Mouse (Mus musculus) G1E (cell line): ENCODE measurements around the gene Hyou1. TPM values are rescaled to one million over a fixed set of nuclear protein-coding genes. Genes with fewer than 3 reads are reported as not detected.
"Not testable (repeated sequence)": the region's sequence is repeated elsewhere in the genome, so short reads cannot be mapped to it uniquely, and the experiment has no call there.

ENCODE experiments used
- ATAC-seq: 2 replicates; pipeline ENCODE4 v1.8.0; 2016; ENCODE audit warnings: mild to moderate bottlenecking; ENCODE audit not compliant: insufficient number of reproducible peaks, poor library complexity, low FRiP score, severe bottlenecking; ENCODE audit errors: extremely low read depth
- DNase-seq: peaks from one replicate; pipeline ENCODE4 v3.0.0; 2012; ENCODE audit warnings: low spot score
- H3K27me3 ChIP-seq: 2 replicates; pipeline ENCODE4 v1.6.1; 2012; ENCODE audit warnings: mild to moderate bottlenecking, low read length, inconsistent platforms; ENCODE audit not compliant: insufficient read depth
- H3K36me3 ChIP-seq: replicated peaks from 2 replicates; pipeline ENCODE3; 2012; ENCODE audit warnings: mild to moderate bottlenecking, inconsistent platforms
- H3K4me1 ChIP-seq: 2 replicates; pipeline ENCODE4 v1.6.1; 2012; ENCODE audit warnings: low read depth, low read length, inconsistent platforms, mixed read lengths; ENCODE audit not compliant: insufficient read depth
- H3K4me3 ChIP-seq: 2 replicates; pipeline ENCODE4 v1.5.1; 2012; ENCODE audit warnings: low read depth, mild to moderate bottlenecking, inconsistent platforms, low read length, moderate library complexity, mixed read lengths
- H3K9me3 ChIP-seq: replicated peaks from 2 replicates; pipeline ENCODE4 v1.6.1; 2012; ENCODE audit warnings: inconsistent platforms
- CTCF ChIP-seq: IDR thresholded peaks from 2 replicates; pipeline ENCODE4 v1.5.1; 2012; ENCODE audit warnings: low read depth, low read length, inconsistent platforms, mixed read lengths
- GATA1 ChIP-seq: IDR thresholded peaks from 2 replicates; pipeline ENCODE4 v1.6.1; 2012; ENCODE audit warnings: borderline replicate concordance, low read length, inconsistent platforms, mixed read lengths
- GATA2 ChIP-seq: IDR thresholded peaks from 2 replicates; pipeline ENCODE4 v1.6.1; 2012; ENCODE audit warnings: low read depth, low read length, inconsistent platforms, borderline replicate concordance
- POLR2AphosphoS5 ChIP-seq: IDR thresholded peaks from 2 replicates; pipeline ENCODE4 v1.6.1; 2012; ENCODE audit warnings: low read depth, low read length, inconsistent platforms; ENCODE audit not compliant: insufficient replicate concordance
- TAL1 ChIP-seq: conservative IDR thresholded peaks from 2 replicates; pipeline ENCODE4 v1.6.1; 2012; ENCODE audit warnings: low read depth, low read length, inconsistent platforms, mixed read lengths
- polyA plus RNA-seq: library from polyadenylated mRNA; stranded (reverse); fragments of >175 nt; gene quantifications from 2 replicates; pipeline ENCODE4 v1.2.3, GENCODE M21; 2012
- total RNA-seq, 2 experiments: library from RNA; stranded (forward) in 1 of 2; stranded (reverse) in 1 of 2; fragments of 200-1000 nt in 1 of 2; fragments of >200 nt in 1 of 2; fragmentation: Nextera tagmentation in 1 of 2; gene quantifications; 2 replicates each; pipeline ENCODE4 v1.2.3; 2014 to 2017

Gene Hyou1
- total and polyA plus RNA-seq, 3 experiments = 27.9 to 51.8 (median 36.6) TPM

- peaks cover 65% of the 10 kb centered on the region for H3K36me3 ChIP-seq
- H3K4me1 ChIP-seq = peaks cover 67% of the 10 kb centered on the region
- no peak overlapping the region for H3K4me3 ChIP-seq
- TF ChIP-seq POLR2AphosphoS5 (no peak), GATA1 (no peak), CTCF (no peak), GATA2 (no peak), TAL1 (no peak)
- H3K27me3 ChIP-seq = no peaks in the 10 kb centered on the region
- DNase-seq (no peak), ATAC-seq (no peak)
- H3K9me3 ChIP-seq = no peaks in the 10 kb centered on the region
These were observed 20.5 kb downstream of the Hyou1 start for GRCm38 (mm10) chr9:44399795-44400114.

- Histone ChIP-seq H3K36me3 (peaks cover 79% of the 10 kb centered on the region), H3K27me3 (no peaks in the 10 kb centered on the region), H3K4me3 (no peak overlapping the region), H3K9me3 (no peaks in the 10 kb centered on the region), H3K4me1 (peaks cover 75% of the 10 kb centered on the region)
- TF ChIP-seq CTCF = no peak
- TF ChIP-seq TAL1 = no peak
- no peak for TF ChIP-seq POLR2AphosphoS5
- TF ChIP-seq GATA1 = no peak
- TF ChIP-seq GATA2 = no peak
- DNase-seq (no peak), ATAC-seq (no peak)
These were observed 21.8 kb downstream of the Hyou1 start for GRCm38 (mm10) chr9:44401081-44401480.

- DNase-seq = no peak
- H3K9me3 ChIP-seq = no peaks in the 10 kb centered on the region
- H3K4me1 ChIP-seq = peaks cover 56% of the 10 kb centered on the region
- H3K4me3 ChIP-seq = no peak overlapping the region
- peaks cover 74% of the 10 kb centered on the region for H3K36me3 ChIP-seq
- no peak for ATAC-seq
- no peaks in the 10 kb centered on the region for H3K27me3 ChIP-seq
- no peak for TF ChIP-seq POLR2AphosphoS5
- TF ChIP-seq TAL1 = no peak
- no peak for TF ChIP-seq GATA2
- TF ChIP-seq CTCF = no peak
- TF ChIP-seq GATA1 = no peak
These were observed 25.7 kb downstream of the Hyou1 start for GRCm38 (mm10) chr9:44405011-44405410.

GRCm38 (mm10) chr9:44406906-44407751 is 27.8 kb downstream of the Hyou1 start, which contains the start of the genes Rps25 and Trappc4:
Gene Rps25 (plus strand): TSS chr9:44407139.
Gene Trappc4 (minus strand): TSS chr9:44407600.
- no peaks in the 10 kb centered on the region for H3K9me3 ChIP-seq
- no peak for TF ChIP-seq GATA1
- peak within 1 kb of the TSS; percentile 84 for H3K4me3 ChIP-seq
- peaks cover 74% of the 10 kb centered on the region for H3K36me3 ChIP-seq
- H3K27me3 ChIP-seq = no peaks in the 10 kb centered on the region
- DNase-seq (peak; percentile 90), ATAC-seq (peak; percentile 85)
- H3K4me1 ChIP-seq = peaks cover 55% of the 10 kb centered on the region

- ATAC-seq = no peak
- peaks cover 74% of the 10 kb centered on the region for H3K36me3 ChIP-seq
- no peak for TF ChIP-seq GATA2
- H3K9me3 ChIP-seq = no peaks in the 10 kb centered on the region
- peak overlapping the region; percentile 84 for H3K4me3 ChIP-seq
- H3K4me1 ChIP-seq = peaks cover 56% of the 10 kb centered on the region
- no peak for DNase-seq
- no peaks in the 10 kb centered on the region for H3K27me3 ChIP-seq
These were observed 28.4 kb downstream of the Hyou1 start for GRCm38 (mm10) chr9:44407752-44408097.

- Histone ChIP-seq H3K4me3 (peak overlapping the region; percentile 84), H3K4me1 (peaks cover 60% of the 10 kb centered on the region), H3K36me3 (peaks cover 74% of the 10 kb centered on the region)
- H3K27me3 ChIP-seq, DNase-seq, H3K9me3 ChIP-seq, ATAC-seq: not testable (repeated sequence)
These were observed 29.4 kb downstream of the Hyou1 start for GRCm38 (mm10) chr9:44408693-44409092.

- Histone ChIP-seq H3K9me3 (no peaks in the 10 kb centered on the region), H3K4me3 (peak overlapping the region; percentile 1; the same call in 1 of the 2 replicates), H3K36me3 (peaks cover 71% of the 10 kb centered on the region), H3K27me3 (no peaks in the 10 kb centered on the region), H3K4me1 (peaks cover 52% of the 10 kb centered on the region)
- no peak for DNase-seq
- TF ChIP-seq GATA2 = no peak
- no peak for TF ChIP-seq GATA1
- no peak for TF ChIP-seq CTCF
- TF ChIP-seq POLR2AphosphoS5 = no peak; the same call in 1 of the 2 replicates
- no peak for TF ChIP-seq TAL1
- no peak for ATAC-seq
These were observed 31.5 kb downstream of the Hyou1 start for GRCm38 (mm10) chr9:44410647-44411336.
